In the genomic region with DNA sequence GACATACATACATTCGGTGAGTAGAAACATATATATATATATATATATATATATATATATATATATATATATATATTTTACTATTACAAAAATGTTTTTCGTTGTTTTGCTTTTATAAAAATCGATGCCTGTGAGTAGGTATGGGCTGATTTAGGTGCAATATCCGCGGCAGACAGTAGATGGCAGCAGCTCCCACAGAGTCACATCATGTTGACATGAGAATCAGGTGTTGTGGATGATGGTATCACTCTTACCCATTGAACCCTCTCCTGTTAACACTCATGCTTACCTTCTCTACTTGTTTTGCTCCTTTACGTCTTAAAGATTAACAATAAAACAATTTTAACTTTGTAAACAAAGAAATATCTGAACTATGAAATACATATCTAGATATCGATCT, we compare ENCODE assay signal across 9 mouse cellular contexts.
DNase-seq lines count a peak whose midpoint lies in the region; ATAC-seq and TF ChIP-seq lines count a peak whose summit lies in the region.
"Had no signal": no experiment of that assay in that cellular context is flagged by ENCODE, and none has a peak within 500 bp of the region (broad histone marks: within the 10 kb centered on the region; RNA-seq: fewer than 3 reads in every experiment).

No protein-coding gene starts in this region.

- no peaks in the 10 kb centered on the region for H3K79me2 ChIP-seq in CH12.LX (replicated peaks; ENCODE audit: control insufficient read depth, extremely low read depth, insufficient read depth, poor library complexity, severe bottlenecking)

- H3K36me3 ChIP-seq in CH12.LX (replicated peaks in 1 of 2; ENCODE audit: control insufficient read depth in 1 of 2, insufficient read depth in 1 of 2, low read length in 1 of 2): no peaks in the 10 kb centered on the region
- no peaks in the 10 kb centered on the region for H3K36me3 ChIP-seq in forebrain, embryonic 15.5 days
- H3K36me3 ChIP-seq in liver, postnatal 0 days (replicated peaks; ENCODE audit: insufficient read depth, low read length): no peaks in the 10 kb centered on the region
- H3K36me3 ChIP-seq: neural tube, embryonic 13.5 days had no signal

- WGBS in forebrain, embryonic 15.5 days: 39% methylated on average over 7 of the region's 7 CpGs
- WGBS in liver, postnatal 0 days (ENCODE audit: insufficient replicate concordance): 27% methylated on average over 7 of the region's 7 CpGs

- dilution Hi-C loops in CH12.LX (cut with MboI; ENCODE audit: extremely low pct_ligation_motif_present, extremely low pct_unique_long_range_greater_than_20kb, low sequenced_read_pairs): no loop called here

- no peak overlapping the region for H3K9ac ChIP-seq in CH12.LX (ENCODE audit: insufficient read depth, low read depth)
- H3K9ac ChIP-seq in forebrain, embryonic 15.5 days (replicated peaks): no peak overlapping the region
- no peak overlapping the region for H3K9ac ChIP-seq in liver, postnatal 0 days (replicated peaks)
- H3K9ac ChIP-seq: neural tube, embryonic 13.5 days had no signal

- H3K4me2 ChIP-seq in CH12.LX (ENCODE audit: insufficient read depth, low read depth, poor library complexity, severe bottlenecking): no peak overlapping the region
- no peak overlapping the region for H3K4me2 ChIP-seq in forebrain, embryonic 15.5 days (replicated peaks)
- no peak overlapping the region for H3K4me2 ChIP-seq in liver, postnatal 0 days (ENCODE audit: low read depth, low read length)
- H3K4me2 ChIP-seq: neural tube, embryonic 13.5 days had no signal

- TF ChIP-seq EP300 in CH12.LX (IDR thresholded peaks at IDR 0.05; ENCODE audit: low read length): no peak
- TF ChIP-seq EP300 in liver, postnatal 0 days (IDR thresholded peaks at IDR 0.05; ENCODE audit: low read depth): no peak

- no peaks in the 10 kb centered on the region for H3K4me1 ChIP-seq in CH12.LX (ENCODE audit: control insufficient read depth in 1 of 2, insufficient read depth in 2 of 2)
- H3K4me1 ChIP-seq in forebrain, embryonic 15.5 days: no peaks in the 10 kb centered on the region
- H3K4me1 ChIP-seq in liver, postnatal 0 days (ENCODE audit: insufficient read depth): no peaks in the 10 kb centered on the region
- H3K4me1 ChIP-seq: neural tube, embryonic 13.5 days had no signal

- no peak overlapping the region for H3K4me3 ChIP-seq in CH12.LX (replicated peaks in 1 of 3; ENCODE audit: low read depth in 2 of 3, low read length in 2 of 3, poor library complexity in 1 of 3)
- no peak overlapping the region for H3K4me3 ChIP-seq in forebrain, embryonic 15.5 days
- no peak overlapping the region for H3K4me3 ChIP-seq in liver, postnatal 0 days (ENCODE audit: low read depth, low read length)
- H3K4me3 ChIP-seq: neural tube, embryonic 13.5 days had no signal

- H3K9me3 ChIP-seq in CH12.LX (replicated peaks; ENCODE audit: low read length): no peaks in the 10 kb centered on the region
- H3K9me3 ChIP-seq in forebrain, embryonic 15.5 days: no peaks in the 10 kb centered on the region
- H3K9me3 ChIP-seq in liver, postnatal 0 days (ENCODE audit: low read length): no peaks in the 10 kb centered on the region
- H3K9me3 ChIP-seq: neural tube, embryonic 13.5 days had no signal

- peak; percentile 80 for DNase-seq in 3T3-L1 (ENCODE audit: low read depth, low spot score)
- peak; percentile 71 for DNase-seq in CH12.LX (ENCODE audit: extremely low read depth)
- DNase-seq in kidney, adult 9 months: peak; percentile 78
- DNase-seq in liver, postnatal 0 days: peak; percentile 74
- peak; percentile 38 to 76 for DNase-seq in right cerebral cortex, postnatal 10 days (ENCODE audit: low spot score in 2 of 2)

- in situ Hi-C loops in CH12.LX (cut with MboI; ENCODE audit: low pct_ligation_motif_present, low pct_unique_long_range_greater_than_20kb, low sequenced_read_pairs): no loop called here

- peak; percentile 69 for TF ChIP-seq RAD21 in CH12.LX (IDR thresholded peaks at IDR 0.05; ENCODE audit: low read depth, low read length)

- peak; percentile 61; the same call in 1 of the 2 replicates for ATAC-seq in cerebellum, adult (ENCODE audit: insufficient number of reproducible peaks, low FRiP score, low TSS enrichment)
- ATAC-seq in forebrain, embryonic 15.5 days (replicated peaks): peak; percentile 58
- ATAC-seq in liver, postnatal 0 days: no peak
- no peak for ATAC-seq in monocyte, adult 5-6 weeks (replicated peaks; ENCODE audit: insufficient number of reproducible peaks, low FRiP score, low TSS enrichment, poor library complexity, severe bottlenecking)

- TF ChIP-seq CTCF in CH12.LX (conservative IDR thresholded peaks at IDR 0.05 in 1 of 2, IDR thresholded peaks at IDR 0.05 in 1 of 2; ENCODE audit: low read depth in 2 of 2, low read length in 2 of 2): peak; percentile 68 to 71
- TF ChIP-seq CTCF in liver, postnatal 0 days (IDR thresholded peaks at IDR 0.05; ENCODE audit: low read depth): peak; percentile 80

- TF ChIP-seq POLR2A in CH12.LX (IDR thresholded peaks at IDR 0.05; ENCODE audit: low read depth, low read length): no peak

- H3K27ac ChIP-seq in CH12.LX (ENCODE audit: insufficient read depth, low read depth): no peak overlapping the region
- H3K27ac ChIP-seq in forebrain, embryonic 15.5 days (replicated peaks): no peak overlapping the region
- H3K27ac ChIP-seq in liver, postnatal 0 days (ENCODE audit: low read depth): no peak overlapping the region
- H3K27ac ChIP-seq: neural tube, embryonic 13.5 days had no signal

- no peaks in the 10 kb centered on the region for H3K27me3 ChIP-seq in CH12.LX (replicated peaks)
- no peaks in the 10 kb centered on the region for H3K27me3 ChIP-seq in forebrain, embryonic 15.5 days
- no peaks in the 10 kb centered on the region for H3K27me3 ChIP-seq in liver, postnatal 0 days (ENCODE audit: insufficient read depth, low read length)
- H3K27me3 ChIP-seq: neural tube, embryonic 13.5 days had no signal

TF ChIP-seq in CH12.LX, 34 proteins besides CTCF, POLR2A, EP300 and RAD21:
- peak; percentile 51 for TF ChIP-seq SMC3 (IDR thresholded peaks at IDR 0.05; ENCODE audit: low read depth, low read length)
- no peak for TF ChIP-seq JUN (IDR thresholded peaks at IDR 0.05; ENCODE audit: insufficient read depth, low read depth, low read length)

Comparison
In these comparisons a context has a peak if more than half of its experiments do, and no peak if none do; other contexts are left out.
1. ATAC-seq: peak in cerebellum, adult (single experiment) and forebrain, embryonic 15.5 days (single experiment); none in liver, postnatal 0 days (single experiment) and monocyte, adult 5-6 weeks (single experiment).
2. Peak in every context shown above with its lines, with median percentiles within 50 percentile points of each other: DNase-seq.